Mouse (Mus musculus) adipocyte (in vitro differentiated cells): Measurements from ENCODE around the gene Tbc1d14.

Experiments
- DNase-seq: peaks from one replicate; pipeline ENCODE4 v3.0.0-alpha.2; 2016; ENCODE audit warnings: low spot score

Tbc1d14 gene

GRCm38 (mm10) chr5:36462810-36463209 lies 130.3 kb downstream of the Tbc1d14 start:
- DNase-seq: peak; percentile 73

DNA sequence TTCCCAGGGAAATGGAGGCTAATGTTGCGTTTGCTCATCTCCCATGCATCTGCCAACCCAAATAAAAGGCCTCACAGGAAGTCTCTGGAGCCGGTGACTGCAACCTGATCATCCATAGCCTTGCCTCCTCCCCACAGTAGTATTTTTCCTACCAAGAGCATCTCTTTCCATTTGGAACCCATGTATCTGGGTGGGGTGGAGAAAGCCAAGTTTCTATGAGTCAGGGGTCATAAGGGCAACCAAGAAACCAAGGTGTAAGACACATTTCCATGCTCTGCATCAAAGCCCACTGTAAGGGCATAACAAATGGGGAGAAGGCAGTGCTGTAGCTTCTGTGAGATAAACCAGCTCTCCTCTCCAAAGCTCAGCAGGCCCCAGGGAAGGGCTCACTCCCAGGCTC lies 131.8 kb downstream of the Tbc1d14 start:
- DNase-seq: no peak

DNA sequence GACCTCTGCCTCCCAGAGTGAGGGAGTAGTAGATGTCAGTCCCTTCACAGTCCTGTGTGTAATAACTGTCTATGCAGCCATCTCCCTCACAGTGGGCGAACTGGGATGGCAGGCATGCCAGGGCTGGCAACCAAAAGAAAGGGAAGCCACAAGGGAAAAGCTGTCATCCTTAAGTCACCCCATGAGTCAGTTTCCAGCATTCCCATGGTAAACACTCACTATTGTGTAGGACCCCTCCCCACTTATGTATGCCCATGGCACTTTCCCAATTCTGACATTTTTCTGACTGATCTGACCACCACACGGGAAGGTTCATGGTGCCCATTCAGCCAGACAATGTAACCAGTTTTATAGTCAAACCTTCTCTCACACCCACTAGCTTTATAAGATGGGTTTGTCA lies 132.4 kb downstream of the Tbc1d14 start:
- no peak for DNase-seq

GRCm38 (mm10) chr5:36458926-36459325 lies 134.2 kb downstream of the Tbc1d14 start:
- DNase-seq: peak; percentile 49

GRCm38 (mm10) chr5:36457706-36458105 lies 135.4 kb downstream of the Tbc1d14 start:
- no peak for DNase-seq

- no peak for DNase-seq
Measured at GRCm38 (mm10) chr5:36452821-36453220, 140.3 kb downstream of the Tbc1d14 start.

DNA sequence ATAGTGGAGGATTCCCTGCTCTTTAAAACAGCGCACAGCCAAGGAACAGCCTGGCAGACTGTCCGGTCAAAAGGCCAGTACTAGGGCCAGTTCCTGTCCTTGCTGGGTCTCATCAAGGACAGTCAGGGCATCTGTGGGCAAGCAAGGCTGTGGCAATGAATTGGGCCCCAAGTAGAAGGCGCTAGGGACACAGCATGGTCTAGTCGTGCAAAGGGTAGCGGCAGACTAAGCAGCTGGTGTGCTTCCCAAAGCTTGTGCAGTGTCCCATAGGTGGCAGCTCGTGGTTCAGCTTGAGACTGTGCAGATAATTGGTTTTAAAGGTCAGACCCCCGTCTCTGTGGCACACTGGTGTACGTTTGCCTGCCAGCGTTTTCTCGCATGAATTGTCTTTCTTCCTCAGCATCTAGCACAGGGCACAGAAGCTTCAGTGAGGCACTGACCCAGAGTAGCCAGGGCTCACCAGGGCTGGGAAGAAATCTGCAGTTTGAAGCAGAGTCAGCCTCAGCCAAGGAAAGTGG lies 141.1 kb downstream of the Tbc1d14 start:
- no peak for DNase-seq

DNA sequence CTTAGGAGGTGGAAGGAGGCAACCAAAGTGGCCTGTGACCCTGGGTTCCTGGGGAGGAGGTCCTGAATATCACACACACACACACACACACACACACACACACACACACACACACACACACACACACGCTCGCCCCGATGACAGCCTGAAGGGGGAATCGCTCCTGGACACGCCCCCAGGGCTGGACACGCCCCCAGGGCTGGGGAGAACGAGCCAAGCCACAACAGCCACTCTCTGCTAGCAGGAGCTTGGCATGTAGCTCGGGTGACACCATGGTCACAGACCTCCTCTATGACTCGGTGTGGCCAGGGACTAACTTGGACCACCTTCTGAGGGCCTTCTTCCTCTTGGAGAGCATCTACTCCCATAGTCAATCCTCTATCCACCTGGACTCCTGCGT lies 142.0 kb downstream of the Tbc1d14 start:
- DNase-seq: no peak

DNA sequence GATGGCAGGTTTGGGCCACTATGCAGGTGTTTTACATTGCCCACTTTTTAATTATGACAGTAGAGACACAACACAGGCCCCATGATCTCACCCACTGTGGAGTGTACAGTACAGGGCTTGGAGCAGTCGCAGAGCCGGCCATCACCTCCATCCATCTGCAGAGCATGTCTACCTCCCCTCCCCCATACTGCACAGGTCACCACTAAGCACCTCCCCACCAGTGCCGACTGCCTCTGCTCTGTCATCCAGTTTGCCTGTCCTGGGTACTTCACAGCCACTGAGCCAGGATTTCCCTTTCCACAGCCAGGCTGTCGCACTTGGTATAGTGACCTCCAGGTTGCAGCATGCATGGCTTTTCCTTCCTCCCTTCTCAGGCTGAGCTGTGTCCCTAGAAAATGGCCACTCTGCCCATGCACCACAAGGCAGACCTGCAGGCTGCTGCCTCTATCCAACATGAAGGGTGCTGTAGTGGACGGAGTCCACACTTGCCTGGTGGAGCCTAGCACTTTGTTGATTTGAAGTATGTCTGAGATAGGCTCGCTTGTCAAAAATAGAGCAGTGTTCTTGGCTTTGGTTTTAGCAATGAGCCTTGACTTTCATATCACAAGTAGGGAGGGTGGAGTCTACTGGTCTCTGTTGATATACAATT lies 143.2 kb downstream of the Tbc1d14 start:
- DNase-seq: no peak

DNA sequence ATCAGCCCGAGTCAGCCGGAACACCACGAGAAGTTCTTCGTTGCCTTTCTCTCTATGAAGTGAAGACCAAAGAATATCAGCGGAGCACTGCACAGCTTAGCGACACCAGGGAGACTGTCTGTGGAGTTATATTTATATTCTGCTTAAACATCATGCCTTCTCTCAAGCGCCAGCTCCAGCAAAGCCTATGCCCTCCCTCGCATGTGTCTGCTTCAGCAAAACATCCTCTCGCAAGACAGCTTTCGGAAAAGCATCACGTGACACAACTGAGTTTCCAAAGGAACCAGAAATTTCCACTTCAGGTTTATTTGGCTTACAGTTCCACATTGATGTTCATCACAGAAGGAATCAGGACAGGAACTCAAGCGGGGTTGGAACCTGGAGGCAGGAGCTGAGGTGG lies 145.2 kb downstream of the Tbc1d14 start:
- DNase-seq: no peak

GRCm38 (mm10) chr5:36446166-36446890 lies 146.7 kb downstream of the Tbc1d14 start:
- DNase-seq: no peak

DNA sequence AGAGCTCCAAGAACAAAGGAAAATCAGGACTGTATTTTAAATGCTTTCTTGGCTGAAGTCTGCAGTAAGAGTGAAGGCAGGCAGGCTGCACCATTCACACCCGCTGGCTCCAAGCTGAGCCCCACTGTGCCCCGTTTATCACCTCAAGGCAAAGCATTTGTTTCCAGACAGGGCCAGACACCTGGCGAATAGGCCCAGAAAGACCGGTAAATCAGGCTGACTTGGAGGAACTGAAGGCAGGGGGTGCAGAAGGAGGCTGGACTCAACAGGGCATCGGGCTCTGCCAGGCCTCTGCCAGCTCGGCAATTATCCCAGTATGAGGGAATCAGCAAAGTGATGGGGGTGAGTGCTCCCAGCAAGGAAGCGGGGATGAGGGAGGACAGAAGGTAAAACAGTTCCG lies 148.0 kb downstream of the Tbc1d14 start:
- DNase-seq: no peak

DNA sequence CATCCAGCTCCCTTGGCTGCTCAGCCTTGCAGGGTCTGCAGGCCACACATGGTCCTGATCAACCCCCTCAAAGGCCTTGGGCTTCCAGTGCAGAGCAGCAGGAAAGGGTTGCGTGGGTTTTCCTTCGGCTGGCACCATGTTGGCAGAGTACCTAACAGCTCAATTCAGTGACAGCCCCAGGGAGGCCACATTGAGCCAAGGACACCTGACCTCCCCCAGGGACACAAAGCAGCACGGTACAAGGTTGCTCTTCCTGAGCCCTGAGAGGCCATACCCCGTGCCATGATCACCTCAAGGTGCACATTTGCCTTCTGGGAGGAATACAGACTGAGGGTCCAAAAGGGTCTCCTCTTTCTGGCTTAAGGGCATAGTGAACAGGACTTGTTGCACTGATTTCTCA lies 148.5 kb downstream of the Tbc1d14 start:
- no peak for DNase-seq

- DNase-seq: no peak
Measured at GRCm38 (mm10) chr5:36440741-36441140, 152.3 kb downstream of the Tbc1d14 start.
